Mouse (Mus musculus): ENCODE results near the gene Tnfrsf1b.

GRCm38 (mm10) chr4:145239049-145239830 lies 7.4 kb downstream of the Tnfrsf1b start:
- TF ChIP-seq CTCF (conservative IDR thresholded peaks at IDR 0.05; ENCODE audit: insufficient read depth, insufficient read length, low read depth, low read length) (no peak), POLR2A (IDR thresholded peaks at IDR 0.05; ENCODE audit: low read depth, low read length) (no peak)

All from kidney, adult 2 months (tissue).